Mouse (Mus musculus) liver, postnatal 0 days (tissue): ENCODE results near the gene Amy2a1.
"Not testable (repeated sequence)": the region's sequence is repeated elsewhere in the genome, so short reads cannot be mapped to it uniquely, and the experiment has no call there.

Source experiments
- CTCF ChIP-seq: sonication (generic); IDR thresholded peaks from 2 replicates; pipeline ENCODE4 v1.5.1; 2016; ENCODE audit warnings: antibody characterized with exemption, low read depth
- EP300 ChIP-seq: IDR thresholded peaks from 2 replicates; pipeline ENCODE4 v1.6.1; 2016; ENCODE audit warnings: antibody characterized with exemption, low read depth, mild to moderate bottlenecking

- TF ChIP-seq EP300, CTCF: not testable (repeated sequence)
Measured at GRCm38 (mm10) chr3:113532328-113532727, at the start of gene Amy2a1.
